Mouse (Mus musculus) spleen, adult 2 months (tissue): Measurements from ENCODE around the gene Olfr655.

ENCODE experiments used
- CTCF ChIP-seq: fragments of 200-500 bp; IDR thresholded peaks from 2 replicates; pipeline ENCODE4 v1.5.1; 2011; ENCODE audit warnings: mild to moderate bottlenecking, inconsistent platforms; ENCODE audit not compliant: insufficient read depth, insufficient read length, insufficient replicate concordance; ENCODE audit errors: extremely low read depth
- POLR2A ChIP-seq: fragments of 200-500 bp; IDR thresholded peaks from 2 replicates; pipeline ENCODE4 v1.6.1; 2011; ENCODE audit warnings: low read depth, low read length, inconsistent platforms

- no peak for TF ChIP-seq POLR2A
- no peak for TF ChIP-seq CTCF
Observed at GRCm38 (mm10) chr7:104613655-104614054, 12.1 kb upstream of the Olfr655 start, which contains the start of gene Olfr656.
